Mouse (Mus musculus) spleen, postnatal 36 days (tissue): ENCODE data around the gene Wwc2.

ENCODE experiments used
- DNase-seq, 2 experiments: peaks; one replicate each; pipeline ENCODE4 v3.0.0; 2022; ENCODE audit warnings: low spot score in 2 of 2, mixed read lengths in 1 of 2

Wwc2 gene

GRCm38 (mm10) chr8:47990911-47991820 lies at the start of gene Wwc2:
TSS of gene Wwc2 (minus strand) at chr8:47990924.
- DNase-seq, result peak; percentile 32 to 34

- no peak for DNase-seq
Measured at GRCm38 (mm10) chr8:48038261-48038934, 47.7 kb upstream of the Wwc2 start.

- DNase-seq, result no peak
Measured at GRCm38 (mm10) chr8:48032046-48032445, 41.3 kb upstream of the Wwc2 start.

GRCm38 (mm10) chr8:48030667-48031066 lies 39.9 kb upstream of the Wwc2 start:
- no peak for DNase-seq

- no peak for DNase-seq
Measured at GRCm38 (mm10) chr8:48026796-48027195, 36.1 kb upstream of the Wwc2 start.

- no peak for DNase-seq
Measured at GRCm38 (mm10) chr8:48023206-48023605, 32.5 kb upstream of the Wwc2 start.

- DNase-seq, result peak in 1 of 2 experiments; percentile 3
Measured at GRCm38 (mm10) chr8:48019737-48020136, 29.0 kb upstream of the Wwc2 start.

- peak; percentile 40 to 57 for DNase-seq
Measured at GRCm38 (mm10) chr8:48016538-48016937, 25.8 kb upstream of the Wwc2 start.

GRCm38 (mm10) chr8:48014386-48014785 lies 23.7 kb upstream of the Wwc2 start:
- no peak for DNase-seq

GRCm38 (mm10) chr8:48013281-48013680 lies 22.6 kb upstream of the Wwc2 start:
- DNase-seq, result no peak

GRCm38 (mm10) chr8:48011871-48012270 lies 21.1 kb upstream of the Wwc2 start:
- DNase-seq, result no peak

GRCm38 (mm10) chr8:48010977-48011376 lies 20.3 kb upstream of the Wwc2 start:
- no peak for DNase-seq

GRCm38 (mm10) chr8:48009399-48009798 lies 18.7 kb upstream of the Wwc2 start:
- DNase-seq, result no peak

GRCm38 (mm10) chr8:48008936-48009335 lies 18.2 kb upstream of the Wwc2 start:
- no peak for DNase-seq

- no peak for DNase-seq
Measured at GRCm38 (mm10) chr8:48006869-48007268, 16.1 kb upstream of the Wwc2 start.

- no peak for DNase-seq
Measured at GRCm38 (mm10) chr8:48002551-48002950, 11.8 kb upstream of the Wwc2 start.

- DNase-seq, result no peak
Measured at GRCm38 (mm10) chr8:48001395-48001794, 10.7 kb upstream of the Wwc2 start.

- no peak for DNase-seq
Measured at GRCm38 (mm10) chr8:47996712-47997111, 6.0 kb upstream of the Wwc2 start.

- no peak for DNase-seq
Measured at GRCm38 (mm10) chr8:47996126-47996525, 5.4 kb upstream of the Wwc2 start.

GRCm38 (mm10) chr8:47995391-47995790 lies 4.7 kb upstream of the Wwc2 start:
- no peak for DNase-seq

GRCm38 (mm10) chr8:47994618-47995274 lies 4.0 kb upstream of the Wwc2 start:
- no peak for DNase-seq

GRCm38 (mm10) chr8:47990386-47990772 lies 345 bp downstream of the Wwc2 start:
- DNase-seq, result peak; percentile 79 to 81
